Mouse (Mus musculus) kidney, postnatal 0 days (tissue): Measurements from ENCODE around the gene Hsd17b13. TPM values are rescaled to one million over a fixed set of nuclear protein-coding genes. Genes with fewer than 3 reads are reported as not detected.

Experiments used
- ATAC-seq: fragments of 200-750 bp; cut with Nextera tagmentation; replicated peaks from 2 replicates; pipeline ENCODE4 v1.8.0; 2017; ENCODE audit warnings: low read depth, moderate number of reproducible peaks, moderate TSS enrichment, moderate library complexity; ENCODE audit not compliant: low FRiP score
- DNase-seq: peaks from one replicate; pipeline ENCODE4 v3.0.0-alpha.2; 2016; ENCODE audit warnings: low spot score
- H3K27ac ChIP-seq: fragments of 300-500 bp; sonication (generic); 2 replicates; pipeline ENCODE4 v1.5.1; 2014; ENCODE audit warnings: mild to moderate bottlenecking
- H3K27me3 ChIP-seq: fragments of 300-500 bp; sonication (generic); 2 replicates; pipeline ENCODE4 v1.6.1; 2014; ENCODE audit warnings: low read length, mixed read lengths; ENCODE audit not compliant: insufficient read depth
- H3K36me3 ChIP-seq: fragments of 300-500 bp; sonication (generic); 2 replicates; pipeline ENCODE4 v1.6.1; 2014; ENCODE audit warnings: low read length, mixed read lengths; ENCODE audit not compliant: insufficient read depth
- H3K4me1 ChIP-seq: fragments of 300-500 bp; sonication (generic); replicated peaks from 2 replicates; pipeline ENCODE4 v1.6.1; 2014; ENCODE audit warnings: antibody characterized with exemption, low read length, mixed read lengths; ENCODE audit not compliant: insufficient read depth
- H3K4me2 ChIP-seq: fragments of 300-500 bp; sonication (generic); 2 replicates; pipeline ENCODE4 v1.6.1; 2014; ENCODE audit warnings: mild to moderate bottlenecking, low read length, moderate library complexity, mixed read lengths
- H3K4me3 ChIP-seq: fragments of 300-500 bp; sonication (generic); replicated peaks from 2 replicates; pipeline ENCODE4 v1.5.1; 2014; ENCODE audit warnings: low read depth, low read length
- H3K9ac ChIP-seq: fragments of 300-500 bp; sonication (generic); 2 replicates; pipeline ENCODE4 v1.6.1; 2014; ENCODE audit warnings: low read depth, low read length
- H3K9me3 ChIP-seq: fragments of 300-500 bp; sonication (generic); replicated peaks from 2 replicates; pipeline ENCODE4 v1.6.1; 2016; ENCODE audit warnings: low read length, inconsistent platforms, mixed read lengths
- CTCF ChIP-seq: IDR thresholded peaks from 2 replicates; pipeline ENCODE4 v1.5.1; 2016; ENCODE audit warnings: antibody characterized with exemption, low read depth, mild to moderate bottlenecking, moderate library complexity
- WGBS: fragments of 180-500 bp; shearing (Covaris S2); extraction: QIAGEN DNeasy Blood & Tissue Kit; methylation state at CpG from one replicate; pipeline ENCODE4 v1.1.7; 2014; 5-methylcytosine and 5-hydroxymethylcytosine counted together
- polyA plus RNA-seq: library from polyadenylated mRNA; unstranded; fragments of >200 nt; fragmentation: Nextera tagmentation; extraction: Ambion mirVana; gene quantifications from 2 replicates; pipeline ENCODE4 v1.2.1, GENCODE M21; 2015

Hsd17b13 gene
- polyA plus RNA-seq, 1 experiment from 2014 or later: 0.13 TPM

DNA sequence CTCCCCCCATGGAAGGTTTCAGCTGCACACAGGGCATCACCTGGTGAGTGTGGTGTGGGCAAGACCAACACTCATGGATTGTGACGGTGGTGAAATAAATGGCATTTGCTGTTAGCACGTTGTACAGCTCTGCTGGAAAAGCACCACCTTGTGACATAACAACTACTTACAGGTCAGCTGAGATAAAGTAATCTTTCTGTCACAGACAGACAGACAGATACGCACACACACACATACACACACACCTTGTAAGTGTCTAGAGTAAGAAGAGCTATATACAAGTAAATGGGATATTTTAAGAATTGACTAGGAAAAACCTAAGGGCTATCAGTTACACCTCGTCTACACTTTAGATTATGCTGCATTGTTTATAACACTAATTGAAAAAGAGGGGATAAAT lies 17.5 kb upstream of the Hsd17b13 start:
- WGBS: 86% methylated on average over 4 of the region's 4 CpGs
- no peak for DNase-seq

DNA sequence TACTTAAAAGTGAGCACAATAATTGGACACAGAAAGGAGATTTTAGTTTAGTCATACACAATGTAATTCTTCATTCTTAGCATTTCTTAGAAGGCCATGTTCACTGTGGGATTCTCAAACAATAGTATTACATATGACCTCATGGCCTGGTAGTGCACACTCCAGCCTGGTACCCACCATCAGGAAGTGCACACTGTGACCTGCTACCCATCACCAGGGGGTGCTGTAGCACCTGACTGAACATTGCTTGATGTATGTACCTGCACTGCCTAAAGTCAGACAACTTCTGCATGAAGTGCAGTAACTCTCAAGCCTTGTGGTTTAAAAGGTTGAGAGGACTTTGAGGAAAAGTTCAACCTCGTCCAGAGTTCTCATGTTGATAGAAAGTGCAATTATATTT lies 16.4 kb upstream of the Hsd17b13 start:
- Histone ChIP-seq H3K4me2 (no peak overlapping the region), H3K27me3 (no peaks in the 10 kb centered on the region), H3K36me3 (peaks cover 8% of the 10 kb centered on the region; the same call in 1 of the 2 replicates), H3K27ac (no peak overlapping the region), H3K9me3 (no peaks in the 10 kb centered on the region), H3K9ac (no peak overlapping the region), H3K4me1 (no peaks in the 10 kb centered on the region), H3K4me3 (no peak overlapping the region)
- WGBS: 77% methylated on average over 1 of the region's 1 CpGs
- ATAC-seq (no peak), DNase-seq (no peak)
- TF ChIP-seq CTCF: peak; percentile 54

More for the DNA sequence above, 17.5 kb upstream of the Hsd17b13 start:
- no peak overlapping the region for H3K9ac ChIP-seq
- H3K36me3 ChIP-seq: 0 out of 2 replicates have a peak, but pooled peaks cover 2% of the 10 kb centered on the region
- no peak overlapping the region for H3K4me2 ChIP-seq
- H3K9me3 ChIP-seq: no peaks in the 10 kb centered on the region
- no peak overlapping the region for H3K27ac ChIP-seq
- no peak for TF ChIP-seq CTCF
- no peak for ATAC-seq
- no peaks in the 10 kb centered on the region for H3K27me3 ChIP-seq
- H3K4me3 ChIP-seq: no peak overlapping the region
- H3K4me1 ChIP-seq: no peaks in the 10 kb centered on the region

DNA sequence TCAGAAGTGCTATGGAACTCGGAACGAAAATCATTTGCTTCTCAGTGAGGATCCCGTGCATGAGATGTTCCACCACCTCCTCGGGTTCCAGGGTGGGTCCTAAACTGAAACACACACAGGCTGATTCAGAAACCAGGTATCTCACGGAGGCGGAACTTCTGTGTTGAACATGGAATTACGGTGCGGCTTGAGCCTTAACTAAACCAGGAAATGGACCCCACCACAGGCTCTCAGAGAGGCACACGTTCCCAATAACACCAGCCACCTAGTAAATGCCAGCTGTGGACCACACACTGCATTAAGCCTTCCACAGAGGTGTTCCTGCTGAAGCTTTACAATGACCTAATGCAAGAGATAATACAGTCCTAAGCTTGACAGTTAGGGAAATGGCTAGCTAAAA lies 15.6 kb upstream of the Hsd17b13 start:
- no peak for TF ChIP-seq CTCF
- no peak for DNase-seq
- WGBS: 85% methylated on average over 9 of the region's 9 CpGs

DNA sequence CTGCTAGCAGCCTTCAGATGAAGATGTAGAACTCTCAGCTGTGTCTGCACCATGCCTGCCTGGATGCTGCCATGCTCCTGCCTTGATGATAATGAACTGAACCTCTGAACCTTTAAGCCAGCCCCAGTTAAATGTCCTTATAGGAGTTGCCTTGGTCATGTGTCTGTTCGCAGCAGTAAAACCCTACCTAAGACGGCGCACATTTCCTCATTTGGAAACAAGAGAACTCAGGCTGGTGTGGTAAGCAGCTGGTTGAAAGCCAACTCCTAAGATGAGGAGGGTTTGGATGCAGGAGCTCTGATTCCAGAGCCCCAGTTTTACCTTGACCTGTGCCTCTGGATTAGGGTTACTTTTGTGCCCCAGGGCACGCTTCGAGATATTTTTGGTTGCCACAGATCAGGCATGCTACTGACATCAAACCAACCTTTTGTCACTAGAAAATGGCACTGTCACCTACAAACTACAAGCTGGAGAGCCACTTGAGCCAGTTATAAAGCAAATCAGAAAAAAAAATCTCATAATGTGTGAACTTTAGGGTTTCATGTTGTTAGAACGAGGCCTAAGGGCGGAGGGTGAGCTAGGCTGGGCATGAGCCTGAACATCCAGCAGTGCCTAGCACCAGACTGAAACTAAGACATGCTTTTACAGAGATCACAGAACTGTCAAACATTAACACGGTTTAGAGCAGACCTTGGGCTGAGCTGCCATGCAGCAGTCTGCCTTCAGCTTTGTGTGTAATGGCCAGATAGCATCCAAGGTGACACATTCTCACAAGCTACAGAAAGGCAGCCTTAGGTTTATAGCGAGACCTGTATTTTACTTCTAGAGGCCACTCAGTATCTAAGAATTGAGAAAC lies 3.7 kb upstream of the Hsd17b13 start:
- Histone ChIP-seq H3K4me3 (no peak overlapping the region), H3K9ac (no peak overlapping the region), H3K36me3 (no peaks in the 10 kb centered on the region), H3K27ac (0 out of 2 replicates have a peak overlapping the region, but pooled peaks have one; percentile 3), H3K9me3 (no peaks in the 10 kb centered on the region), H3K27me3 (no peaks in the 10 kb centered on the region), H3K4me1 (no peaks in the 10 kb centered on the region), H3K4me2 (no peak overlapping the region)
- no peak for DNase-seq
- no peak for TF ChIP-seq CTCF
- 71% methylated on average over 9 of the region's 9 CpGs for WGBS
- peak; percentile 69 for ATAC-seq

More for the DNA sequence above, 15.6 kb upstream of the Hsd17b13 start:
- no peaks in the 10 kb centered on the region for H3K27me3 ChIP-seq
- no peaks in the 10 kb centered on the region for H3K4me1 ChIP-seq
- no peak overlapping the region for H3K9ac ChIP-seq
- peaks cover 8% of the 10 kb centered on the region; the same call in 1 of the 2 replicates for H3K36me3 ChIP-seq
- no peak overlapping the region for H3K4me3 ChIP-seq
- no peak overlapping the region for H3K4me2 ChIP-seq
- H3K9me3 ChIP-seq: no peaks in the 10 kb centered on the region
- H3K27ac ChIP-seq: no peak overlapping the region
- no peak for ATAC-seq

DNA sequence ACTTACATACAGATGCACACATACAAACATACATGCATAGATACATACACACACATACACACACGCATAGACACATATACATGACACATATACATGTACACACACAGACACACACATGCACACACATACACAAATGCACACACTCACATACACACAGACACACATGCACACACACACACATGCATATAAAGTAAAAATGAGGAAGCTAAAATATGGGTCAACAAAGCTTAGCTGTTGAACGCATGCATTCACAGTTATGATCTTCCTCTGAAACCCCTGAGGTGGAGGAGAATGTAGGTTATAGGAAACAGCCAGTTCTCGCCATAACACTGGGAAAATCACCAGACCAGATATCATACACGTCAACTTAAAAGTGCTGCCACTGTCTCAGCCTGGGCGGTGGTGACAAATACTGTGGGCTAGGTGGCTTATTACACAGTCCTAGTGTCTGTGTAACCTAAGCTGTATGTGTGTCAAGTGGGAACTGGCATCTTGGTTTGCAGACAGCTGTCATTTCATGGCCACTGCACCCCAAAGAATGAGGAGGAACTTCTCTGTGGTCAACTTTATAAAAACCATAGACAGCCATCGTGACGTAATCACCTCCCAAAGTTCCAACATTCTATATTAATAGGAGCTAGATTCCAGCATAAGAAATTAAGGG lies 829 bp upstream of the Hsd17b13 start:
- TF ChIP-seq CTCF: no peak
- WGBS: 87% methylated on average over 7 of the region's 7 CpGs
- no peak overlapping the region for H3K9ac ChIP-seq
- no peak overlapping the region for H3K4me3 ChIP-seq
- no peaks in the 10 kb centered on the region for H3K36me3 ChIP-seq
- H3K9me3 ChIP-seq: no peaks in the 10 kb centered on the region
- DNase-seq (no peak), ATAC-seq (no peak)
- no peaks in the 10 kb centered on the region for H3K4me1 ChIP-seq
- no peak overlapping the region for H3K27ac ChIP-seq
- H3K27me3 ChIP-seq: no peaks in the 10 kb centered on the region
- H3K4me2 ChIP-seq: no peak overlapping the region

DNA sequence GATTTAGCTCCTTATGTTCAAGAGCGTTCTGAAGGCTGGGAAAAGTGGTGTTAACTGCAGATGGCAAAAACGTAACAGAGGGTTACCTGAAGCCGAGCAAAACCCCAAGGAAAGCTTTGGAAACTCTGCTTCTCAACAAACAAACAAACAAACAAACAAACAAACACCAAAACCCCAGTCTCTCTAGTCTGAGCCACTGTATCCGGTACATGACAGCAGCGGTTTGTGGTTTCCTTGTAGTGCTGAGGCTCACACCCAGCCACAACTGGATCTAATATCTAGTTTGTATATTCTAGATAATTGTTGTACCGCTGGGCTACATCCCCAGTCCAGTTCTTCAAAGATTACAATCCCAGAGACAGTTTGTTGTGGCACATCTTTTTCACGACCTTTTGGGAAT lies 1.5 kb downstream of the Hsd17b13 start:
- no peak for DNase-seq
- TF ChIP-seq CTCF: no peak
- H3K9me3 ChIP-seq: no peaks in the 10 kb centered on the region
- 78% methylated on average over 7 of the region's 7 CpGs for WGBS
- H3K27me3 ChIP-seq: no peaks in the 10 kb centered on the region
- H3K4me1 ChIP-seq: no peaks in the 10 kb centered on the region
- no peaks in the 10 kb centered on the region for H3K36me3 ChIP-seq
- no peak overlapping the region for H3K4me3 ChIP-seq
- no peak overlapping the region for H3K27ac ChIP-seq
- H3K4me2 ChIP-seq: no peak overlapping the region
- H3K9ac ChIP-seq: no peak overlapping the region
- no peak for ATAC-seq
